Mouse (Mus musculus) midbrain, postnatal 0 days (tissue): ENCODE data around the gene Sucla2. TPM values are rescaled to one million over a fixed set of nuclear protein-coding genes. Genes with fewer than 3 reads are reported as not detected.

Source experiments
- ATAC-seq: fragments of 200-750 bp; cut with Nextera tagmentation; 2 replicates; pipeline ENCODE4 v1.8.0; 2017; ENCODE audit warnings: moderate number of reproducible peaks, mild to moderate bottlenecking, moderate TSS enrichment, moderate library complexity; ENCODE audit not compliant: low FRiP score
- DNase-seq: peaks from one replicate; pipeline ENCODE4 v3.0.0-alpha.2; 2015; ENCODE audit warnings: low spot score
- H3K27ac ChIP-seq: fragments of 300-500 bp; sonication (generic); 2 replicates; pipeline ENCODE4 v1.5.1; 2014; ENCODE audit warnings: low read depth, mild to moderate bottlenecking, low read length, mixed read lengths
- H3K27me3 ChIP-seq: fragments of 300-500 bp; sonication (generic); 2 replicates; pipeline ENCODE4 v1.6.1; 2014; ENCODE audit warnings: low read length, control low read depth, mixed read lengths; ENCODE audit not compliant: insufficient read depth
- H3K36me3 ChIP-seq: fragments of 300-500 bp; sonication (generic); 2 replicates; pipeline ENCODE4 v1.6.1; 2014; ENCODE audit warnings: low read length, control low read depth, mixed read lengths; ENCODE audit not compliant: insufficient read depth
- H3K4me1 ChIP-seq: fragments of 300-500 bp; sonication (generic); 2 replicates; pipeline ENCODE4 v1.6.1; 2014; ENCODE audit warnings: mild to moderate bottlenecking, control low read depth, antibody characterized with exemption, low read length, mixed read lengths; ENCODE audit not compliant: insufficient read depth
- H3K4me2 ChIP-seq: fragments of 300-500 bp; sonication (generic); 2 replicates; pipeline ENCODE4 v1.6.1; 2014; ENCODE audit warnings: low read depth, mild to moderate bottlenecking, low read length, mixed read lengths; ENCODE audit not compliant: poor library complexity, severe bottlenecking
- H3K4me3 ChIP-seq: fragments of 300-500 bp; sonication (generic); 2 replicates; pipeline ENCODE4 v1.5.1; 2014; ENCODE audit warnings: low read depth, mild to moderate bottlenecking, low read length, moderate library complexity
- H3K9ac ChIP-seq: fragments of 300-500 bp; sonication (generic); replicated peaks from 2 replicates; pipeline ENCODE4 v1.6.1; 2014; ENCODE audit warnings: mild to moderate bottlenecking, low read length, moderate library complexity, mixed read lengths; ENCODE audit not compliant: poor library complexity, severe bottlenecking
- H3K9me3 ChIP-seq: fragments of 300-500 bp; sonication (generic); 2 replicates; pipeline ENCODE4 v1.6.1; 2016; ENCODE audit warnings: low read length, control low read depth
- CTCF ChIP-seq: IDR thresholded peaks from 2 replicates; pipeline ENCODE4 v1.5.1; 2016; ENCODE audit warnings: antibody characterized with exemption, mild to moderate bottlenecking
- WGBS: fragments of 180-500 bp; shearing (Covaris S2); extraction: QIAGEN DNeasy Blood & Tissue Kit; methylation state at CpG from one replicate; pipeline ENCODE4 v1.1.7; 2014; 5-methylcytosine and 5-hydroxymethylcytosine counted together
- polyA plus RNA-seq: library from polyadenylated mRNA; unstranded; fragments of >200 nt; fragmentation: Nextera tagmentation; extraction: Ambion mirVana; gene quantifications from 2 replicates; pipeline ENCODE4 v1.2.1, GENCODE M21; 2015
- total RNA-seq: library from RNA; depleted of rRNA; stranded (reverse); fragments of >200 nt; gene quantifications from 2 replicates; pipeline ENCODE4 v1.2.3, GENCODE M21; 2014; rRNA removed

Gene Sucla2
- total and polyA plus RNA-seq, 2 experiments from 2014 or later, result 70.5 to 150 TPM

DNA sequence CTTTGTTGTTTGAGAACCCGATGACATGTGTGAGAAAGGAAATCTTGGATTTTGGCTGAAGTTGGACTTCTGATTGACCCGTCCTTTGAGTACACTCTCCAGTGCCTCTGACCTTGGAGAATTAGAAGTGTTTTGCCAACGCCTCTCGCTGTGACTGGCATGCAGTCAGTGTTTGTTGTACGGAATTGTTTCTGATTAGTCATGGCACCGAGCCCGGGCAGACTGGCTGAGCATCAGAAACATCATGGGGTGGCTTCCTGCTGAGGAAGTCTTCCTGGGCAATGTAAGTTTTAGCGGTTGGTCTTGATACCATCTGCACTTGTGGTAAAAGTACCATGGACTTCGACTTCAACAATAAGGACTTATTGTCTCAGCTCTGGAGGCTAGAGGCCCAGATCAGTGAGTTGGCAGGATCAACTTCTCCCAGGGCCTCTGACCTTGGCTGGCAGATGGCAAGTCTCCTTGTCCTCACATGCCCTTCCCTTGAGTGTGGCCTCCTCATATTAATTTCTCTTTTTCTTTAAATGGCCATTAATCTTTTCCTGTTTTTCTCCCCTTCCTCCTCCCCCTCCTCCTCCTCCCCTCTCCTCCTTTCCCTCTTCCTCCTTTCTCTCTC lies 107.6 kb downstream of the Sucla2 start:
- Histone ChIP-seq H3K9me3 (no peaks in the 10 kb centered on the region), H3K4me2 (no peak overlapping the region), H3K4me1 (no peaks in the 10 kb centered on the region), H3K27ac (no peak overlapping the region), H3K4me3 (no peak overlapping the region), H3K36me3 (no peaks in the 10 kb centered on the region), H3K9ac (no peak overlapping the region), H3K27me3 (no peaks in the 10 kb centered on the region)
- TF ChIP-seq CTCF, result no peak
- 36% methylated on average over 9 of the region's 9 CpGs for WGBS
- DNase-seq, result peak; percentile 86
- ATAC-seq, result peak; percentile 65; the same call in 1 of the 2 replicates

DNA sequence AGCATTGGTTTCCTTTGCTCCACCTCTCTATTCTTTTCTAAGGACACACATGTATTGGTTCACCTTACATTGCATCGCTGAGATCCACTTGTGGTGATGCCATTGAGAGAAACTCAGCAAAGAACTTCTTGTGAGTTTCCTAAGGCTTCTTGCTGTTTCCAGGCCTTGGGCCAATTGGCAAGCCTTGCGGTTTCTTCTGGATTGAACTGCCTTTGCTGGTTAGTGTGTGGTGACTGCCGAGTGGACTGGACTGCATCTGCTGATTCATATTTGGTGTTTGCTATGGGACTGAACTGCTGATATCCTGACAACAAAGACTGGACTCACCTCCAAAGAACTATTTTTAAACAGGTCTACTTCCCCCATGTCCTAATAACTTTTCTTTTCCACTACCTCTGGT lies 109.2 kb downstream of the Sucla2 start:
- TF ChIP-seq CTCF, result no peak
- WGBS, result 89% methylated on average over 3 of the region's 3 CpGs
- ATAC-seq (no peak), DNase-seq (peak; percentile 20)
- H3K27me3 ChIP-seq, result no peaks in the 10 kb centered on the region
- no peak overlapping the region for H3K4me3 ChIP-seq
- H3K4me1 ChIP-seq, result no peaks in the 10 kb centered on the region
- no peak overlapping the region for H3K9ac ChIP-seq
- H3K9me3 ChIP-seq, result no peaks in the 10 kb centered on the region
- no peaks in the 10 kb centered on the region for H3K36me3 ChIP-seq
- H3K4me2 ChIP-seq, result no peak overlapping the region
- no peak overlapping the region for H3K27ac ChIP-seq

DNA sequence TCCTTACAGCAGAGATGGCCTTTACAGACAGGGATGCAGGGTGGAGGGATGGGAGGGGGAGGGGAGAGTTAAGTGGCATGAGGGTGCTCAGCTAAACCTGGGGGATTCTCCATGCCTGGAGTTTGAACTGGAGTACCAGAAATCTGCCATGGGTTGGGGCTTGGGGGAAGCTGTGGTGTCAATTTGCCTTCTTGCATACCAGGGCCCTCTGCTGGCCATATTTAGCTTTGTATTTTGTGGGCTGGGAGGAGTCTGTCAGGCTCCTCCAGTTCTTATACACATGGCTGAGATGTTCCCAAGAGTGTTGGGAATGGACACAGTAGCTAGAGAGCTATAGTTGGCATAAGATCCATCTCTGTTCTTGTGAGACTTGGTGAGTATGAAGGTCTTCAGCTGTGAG lies 112.3 kb downstream of the Sucla2 start:
- Histone ChIP-seq H3K27ac (no peak overlapping the region), H3K4me3 (no peak overlapping the region), H3K4me1 (no peaks in the 10 kb centered on the region), H3K9me3 (no peaks in the 10 kb centered on the region), H3K9ac (no peak overlapping the region), H3K27me3 (no peaks in the 10 kb centered on the region), H3K4me2 (no peak overlapping the region), H3K36me3 (no peaks in the 10 kb centered on the region)
- TF ChIP-seq CTCF, result no peak
- DNase-seq, result no peak
- ATAC-seq, result no peak

Other genes with a start within 250 kb of the Sucla2 start
- 32.7 and 41.5 TPM in 2 replicates for gene Rb1, start 199.5 kb upstream of the Sucla2 start, total RNA-seq
- 17.3 and 19.0 TPM in 2 replicates for gene Rb1, start 199.5 kb upstream of the Sucla2 start, polyA plus RNA-seq
- gene Itm2b, start 140.0 kb upstream of the Sucla2 start, total RNA-seq, result 381 and 427 TPM in 2 replicates
- gene Itm2b, start 140.0 kb upstream of the Sucla2 start, polyA plus RNA-seq, result 855 and 913 TPM in 2 replicates
- 25.2 and 25.6 TPM in 2 replicates for gene Med4, start 15.3 kb upstream of the Sucla2 start, total RNA-seq
- 80.6 and 81.7 TPM in 2 replicates for gene Med4, start 15.3 kb upstream of the Sucla2 start, polyA plus RNA-seq
- 6.7 and 8.9 TPM in 2 replicates for gene Nudt15, start 22.9 kb downstream of the Sucla2 start, total RNA-seq
- gene Nudt15, start 22.9 kb downstream of the Sucla2 start, polyA plus RNA-seq, result 9.4 and 10.9 TPM in 2 replicates
- gene Gm21750, start 135.9 kb downstream of the Sucla2 start, total RNA-seq, result not detected in 2 replicates
- not detected in 2 replicates for gene Gm21750, start 135.9 kb downstream of the Sucla2 start, polyA plus RNA-seq